Mouse (Mus musculus): ENCODE measurements around the gene Smg6. TPM values are rescaled to one million over a fixed set of nuclear protein-coding genes. Genes with fewer than 3 reads are reported as not detected.

Smg6 gene
- total RNA-seq, 2 experiments from 2014 or later = 22.0 to 22.9 TPM

DNA sequence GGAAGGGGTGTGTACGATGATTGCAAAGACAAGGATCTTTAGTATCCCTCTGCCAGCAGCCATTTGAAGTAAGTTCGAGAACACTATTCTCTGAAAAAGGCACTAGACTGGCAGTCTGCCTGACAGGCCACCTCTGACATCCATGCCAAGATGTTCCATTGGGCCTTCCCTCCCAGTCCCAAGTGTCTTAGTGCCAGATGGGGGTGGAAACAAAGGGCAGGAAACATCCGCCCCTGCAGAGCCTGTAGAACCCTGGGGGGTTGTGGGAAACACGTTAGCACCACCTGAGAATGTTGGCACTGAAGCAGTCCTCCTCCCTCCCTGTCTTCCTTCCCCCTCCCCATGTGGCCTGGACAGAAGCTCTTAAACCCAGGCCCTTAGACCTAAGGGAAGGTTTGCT lies 231.4 kb downstream of the Smg6 start:
- intact Hi-C loops (cut with DNase I) = no loop called here
- DNase-seq (ENCODE audit: low spot score in 2 of 2) = no peak

DNA sequence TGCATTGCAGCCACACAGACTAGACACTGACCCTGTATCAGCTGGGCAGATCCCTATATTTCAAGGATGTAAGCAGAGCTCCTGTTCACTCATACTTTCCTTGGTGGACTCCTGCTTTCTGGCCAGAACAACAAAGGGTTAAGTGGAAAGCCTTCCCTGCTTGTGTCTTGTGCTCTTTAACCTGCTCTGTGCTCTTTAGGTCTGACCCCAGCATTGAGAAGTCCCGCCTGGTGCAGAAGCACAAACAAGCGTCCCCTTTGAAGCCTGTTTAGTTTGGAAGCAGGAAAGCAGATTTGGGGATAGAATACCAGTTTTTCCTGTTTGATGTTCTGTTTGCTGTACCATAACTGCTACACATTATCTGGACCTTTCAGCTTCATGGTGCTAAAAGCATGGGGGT lies 232.3 kb downstream of the Smg6 start:
- no peak for DNase-seq (ENCODE audit: low spot score in 2 of 2)
- intact Hi-C loops (cut with DNase I) = no loop called here

GRCm38 (mm10) chr11:75158432-75158831 lies 232.8 kb downstream of the Smg6 start:
- DNase-seq (ENCODE audit: low spot score in 2 of 2) = no peak
- intact Hi-C loops (cut with DNase I) = no loop called here

- intact Hi-C loops (cut with DNase I) = no loop called here
- no peak for DNase-seq (ENCODE audit: low spot score in 2 of 2)
Measured at GRCm38 (mm10) chr11:75159564-75159963, 233.9 kb downstream of the Smg6 start.

DNA sequence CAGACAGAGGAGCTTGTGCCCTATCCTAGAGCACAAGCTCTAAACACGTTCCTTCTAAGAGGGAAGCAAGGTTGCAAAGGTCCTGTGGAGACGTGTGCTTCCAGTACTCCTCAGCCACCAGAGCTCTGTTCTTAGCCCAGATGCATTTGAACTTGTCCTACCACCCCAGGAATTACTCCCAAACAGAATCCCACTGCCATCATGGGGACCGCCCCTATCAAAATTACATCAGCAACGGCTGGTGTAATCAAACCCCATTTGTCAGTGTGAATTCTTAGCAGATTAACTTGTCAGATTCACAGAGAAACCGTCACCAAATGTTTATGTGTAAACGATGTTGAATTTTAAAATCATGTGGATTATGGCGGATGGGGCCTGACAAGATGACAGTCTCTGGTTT lies 235.3 kb downstream of the Smg6 start:
- intact Hi-C loops (cut with DNase I) = no loop called here

GRCm38 (mm10) chr11:75161417-75162008 lies 235.9 kb downstream of the Smg6 start:
- intact Hi-C loops (cut with DNase I) = no loop called here
- DNase-seq (ENCODE audit: low spot score in 2 of 2) = no peak

More for the DNA sequence above, 235.3 kb downstream of the Smg6 start:
- DNase-seq (ENCODE audit: low spot score in 2 of 2) = no peak

DNA sequence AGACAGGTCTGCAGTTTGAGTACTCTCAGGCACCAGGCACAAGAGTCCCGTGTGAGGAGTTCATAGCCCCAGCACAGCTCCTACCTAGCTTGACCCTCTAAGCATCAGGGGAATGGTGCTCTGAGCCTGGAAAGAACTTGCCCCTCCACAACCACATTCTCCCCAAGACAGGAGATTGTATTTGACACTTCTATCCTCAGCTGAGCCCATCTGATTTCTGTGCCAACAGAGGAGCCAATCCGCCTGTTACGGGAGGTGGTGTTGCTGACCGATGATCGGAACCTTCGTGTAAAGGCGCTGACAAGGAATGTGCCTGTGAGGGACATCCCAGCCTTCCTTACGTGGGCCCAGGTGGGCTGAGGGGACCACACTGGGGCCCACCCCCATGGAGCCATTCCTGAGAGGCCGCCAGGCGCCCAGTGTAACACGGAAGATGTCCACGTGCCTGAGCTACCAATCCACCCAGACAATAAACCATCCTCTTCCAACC lies 237.0 kb downstream of the Smg6 start:
- intact Hi-C loops (cut with DNase I) = no loop called here
- no peak for DNase-seq (ENCODE audit: low spot score in 2 of 2)

- intact Hi-C loops (cut with DNase I) = no loop called here
Measured at GRCm38 (mm10) chr11:75163379-75163778, 237.8 kb downstream of the Smg6 start.

DNA sequence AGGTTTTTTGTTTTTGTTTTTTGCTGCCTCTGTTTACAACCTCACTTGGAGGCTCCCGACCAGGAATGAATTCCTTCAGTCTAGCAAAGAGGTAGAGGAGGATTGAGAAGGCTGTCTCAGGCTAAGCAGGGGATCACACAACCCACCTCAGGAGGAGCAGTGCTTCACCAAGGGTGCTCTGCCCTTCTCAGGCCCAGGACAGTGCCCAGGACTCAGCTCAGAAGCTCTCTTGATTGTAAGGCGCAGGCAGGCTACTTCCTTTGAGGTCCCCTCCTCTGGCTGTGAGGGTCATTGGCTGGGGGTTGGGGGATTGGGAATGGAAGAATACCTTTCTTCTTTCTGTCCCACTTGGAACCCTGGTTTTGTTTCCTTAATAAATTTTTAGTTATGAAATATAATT lies 238.4 kb downstream of the Smg6 start:
- DNase-seq (ENCODE audit: low spot score in 2 of 2) = no peak
- intact Hi-C loops (cut with DNase I) = no loop called here

More at GRCm38 (mm10) chr11:75163379-75163778, 237.8 kb downstream of the Smg6 start:
- DNase-seq (ENCODE audit: low spot score in 2 of 2) = no peak

GRCm38 (mm10) chr11:75164750-75165149 lies 239.1 kb downstream of the Smg6 start:
- intact Hi-C loops (cut with DNase I) = no loop called here
- DNase-seq (ENCODE audit: low spot score in 2 of 2) = no peak

DNA sequence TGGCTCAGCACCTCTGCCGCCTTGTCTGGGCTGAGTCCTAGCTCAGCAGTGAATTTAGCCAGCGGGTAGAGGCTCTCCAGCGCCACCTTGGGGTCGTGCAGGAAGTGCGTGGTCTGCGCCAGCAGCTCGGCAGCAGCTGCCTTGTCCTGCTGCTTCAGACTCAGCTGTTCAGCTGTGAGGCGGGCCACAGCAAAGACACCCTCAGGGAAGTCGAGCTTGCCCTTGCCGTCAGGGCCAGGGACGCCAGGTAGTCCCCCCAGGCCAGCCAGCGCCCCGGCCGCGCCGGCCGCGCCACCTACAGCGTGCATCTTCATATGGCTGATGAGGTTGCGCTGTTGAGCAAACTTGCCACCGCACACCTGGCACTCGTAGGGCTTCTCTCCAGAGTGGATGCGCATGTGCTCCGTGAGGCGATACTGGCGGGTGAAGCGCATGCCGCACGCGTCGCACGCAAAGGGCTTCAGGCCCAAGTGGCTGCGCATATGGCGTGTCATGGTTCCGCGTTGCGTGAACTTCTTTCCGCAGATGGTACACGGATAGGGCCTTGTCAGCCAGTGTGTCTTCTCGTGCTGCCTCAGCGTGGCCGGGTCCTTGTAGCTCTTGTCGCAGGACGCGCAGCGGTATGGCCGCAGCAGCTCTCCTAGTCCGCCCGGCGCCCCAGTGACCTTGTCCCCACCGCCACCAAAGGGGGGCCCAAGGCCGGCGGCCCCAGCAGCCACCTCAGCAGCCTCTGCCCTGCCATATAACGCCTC lies 240.0 kb downstream of the Smg6 start:
- intact Hi-C loops (cut with DNase I) = no loop called here
- DNase-seq (ENCODE audit: low spot score in 2 of 2) = peak; percentile 67 to 81

DNA sequence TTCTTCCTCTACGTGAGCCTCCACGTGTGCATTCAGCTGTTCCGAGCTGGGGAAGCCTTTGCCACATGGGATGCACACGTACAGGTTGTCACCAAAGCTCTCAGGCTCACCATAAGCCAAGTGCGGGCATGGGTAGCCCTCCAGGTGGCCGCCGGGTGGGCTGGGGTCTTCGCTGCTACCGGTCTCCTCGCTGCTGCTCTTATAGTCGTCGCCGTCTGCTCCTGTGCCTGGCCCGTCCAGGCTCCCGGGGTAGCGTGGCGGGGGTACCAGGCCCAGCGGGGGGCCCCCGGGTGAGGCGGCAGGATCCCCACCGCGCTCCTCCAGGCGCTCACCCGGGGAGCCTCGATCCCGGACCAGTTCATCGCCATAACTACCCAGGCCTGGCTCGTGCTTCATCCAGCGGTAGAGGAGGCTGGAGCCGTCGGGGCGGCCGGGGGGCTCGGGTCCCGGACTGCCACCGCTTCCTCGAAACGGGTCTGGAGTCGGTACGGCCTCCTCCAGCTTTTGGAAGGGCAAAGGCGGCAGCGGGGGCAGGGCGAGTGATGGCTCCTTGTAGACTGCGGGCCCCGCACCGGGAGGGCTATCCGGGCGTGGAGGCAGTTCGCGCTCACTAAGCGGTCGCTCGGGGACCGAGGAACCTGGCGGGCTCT lies 240.7 kb downstream of the Smg6 start:
- no peak for DNase-seq (ENCODE audit: low spot score in 2 of 2)
- intact Hi-C loops (cut with DNase I) = no loop called here

GRCm38 (mm10) chr11:75166861-75167642 lies 241.4 kb downstream of the Smg6 start:
- DNase-seq (ENCODE audit: low spot score in 2 of 2) = peak in 1 of 2 experiments; percentile 16
- intact Hi-C loops (cut with DNase I) = no loop called here

GRCm38 (mm10) chr11:75167643-75168589 lies 242.3 kb downstream of the Smg6 start:
- no peak for DNase-seq (ENCODE audit: low spot score in 2 of 2)
- intact Hi-C loops (cut with DNase I) = no loop called here

DNA sequence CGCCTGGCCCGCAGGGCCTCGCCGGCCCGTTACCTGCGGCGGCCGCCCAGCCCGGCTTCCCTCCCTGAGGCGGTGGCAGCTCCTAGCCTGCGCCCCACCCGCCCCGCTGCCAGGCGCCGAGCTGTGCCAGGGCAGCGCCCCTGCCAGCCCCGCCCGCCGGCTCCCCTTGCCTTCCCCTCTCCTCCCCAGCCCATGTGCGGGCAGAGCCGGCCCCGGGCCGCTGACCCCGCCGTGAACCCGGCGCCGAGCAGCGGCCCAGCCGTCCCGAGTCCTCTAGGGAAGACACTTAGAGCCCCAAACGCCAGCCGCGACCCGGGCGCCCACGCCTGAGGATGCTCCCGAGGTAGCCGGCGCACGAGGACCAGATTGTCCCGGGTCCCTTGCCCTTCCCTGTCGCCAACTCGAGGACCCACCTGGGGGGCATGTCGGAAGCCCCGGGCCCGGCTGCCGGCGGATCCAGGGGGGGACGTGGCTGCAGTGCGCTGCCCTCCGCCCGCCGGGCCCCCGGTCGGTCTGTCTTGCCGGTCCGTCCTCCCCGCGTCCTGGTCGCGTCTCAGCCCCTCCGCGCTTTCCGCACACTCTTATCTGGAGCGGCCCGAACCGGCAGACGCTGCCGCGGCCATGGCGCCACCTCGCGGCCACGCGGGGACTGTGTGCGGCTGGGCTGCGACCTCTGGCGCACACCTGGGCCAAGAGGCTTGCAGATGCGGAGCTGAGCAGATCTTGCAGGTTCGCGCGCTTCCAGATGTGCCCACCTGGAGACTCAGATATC lies 243.2 kb downstream of the Smg6 start:
- peak; percentile 81 to 83 for DNase-seq (ENCODE audit: low spot score in 2 of 2)
- intact Hi-C loops (cut with DNase I) = no loop called here

GRCm38 (mm10) chr11:75169405-75170080 lies 243.9 kb downstream of the Smg6 start, which contains the start of gene Hic1:
Gene Hic1 (minus strand): TSS chr11:75169519.
- no peak for DNase-seq (ENCODE audit: low spot score in 2 of 2)
- intact Hi-C loops (cut with DNase I) = loop anchor here (1.0 to 2.0 kb wide), 2 partner anchors 189 to 223 kb away; no protein-coding TSS in a partner anchor

DNA sequence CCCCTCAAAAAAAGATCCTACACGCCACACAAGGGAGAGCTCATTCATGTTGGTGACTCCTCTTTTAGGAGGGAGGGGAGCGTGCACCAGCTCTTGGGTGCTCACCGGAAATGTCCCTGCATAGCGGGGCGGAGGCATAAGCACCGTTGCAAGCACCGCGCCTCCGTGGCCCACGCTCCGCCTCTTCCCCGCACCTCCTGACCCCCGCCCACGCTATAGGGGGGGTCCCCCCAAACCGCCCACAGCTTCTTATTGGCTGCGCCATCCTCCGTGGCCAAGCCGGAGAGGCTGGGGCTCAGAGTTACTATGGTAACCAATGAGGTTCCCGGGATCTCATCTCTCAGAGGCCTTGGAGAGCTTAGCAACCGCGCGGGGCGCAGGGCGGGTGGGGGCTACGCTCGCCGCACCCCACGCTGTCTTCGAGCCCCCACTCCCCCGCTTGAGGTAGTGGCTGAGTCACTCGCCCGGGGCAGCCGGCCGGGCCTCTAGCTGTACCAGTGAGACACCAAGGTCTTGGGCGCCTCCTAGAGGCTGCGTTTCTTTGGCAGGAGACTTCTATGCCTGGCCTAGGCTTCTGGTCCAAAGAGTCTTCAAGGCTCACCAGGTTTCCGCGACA lies 244.6 kb downstream of the Smg6 start:
- intact Hi-C loops (cut with DNase I) = loop anchor here (1.0 to 2.0 kb wide), 2 partner anchors 189 to 224 kb away; no protein-coding TSS in a partner anchor
- peak; percentile 92 to 94 for DNase-seq (ENCODE audit: low spot score in 2 of 2)

Data from left cerebral cortex, postnatal 14 days (tissue).